Mouse (Mus musculus) mouse trophoblast stem cell (cell line): ENCODE data around the gene Olfr944.

Experiments
- in situ Hi-C, 2 experiments: fragments of 300-500 bp; cut with MseI, MboI; formaldehyde crosslinking; loops; 2 replicates in 1 of 2; 3 replicates in 1 of 2; pipeline ENCODE4 v1.15.1; 2025

The Olfr944 gene

DNA sequence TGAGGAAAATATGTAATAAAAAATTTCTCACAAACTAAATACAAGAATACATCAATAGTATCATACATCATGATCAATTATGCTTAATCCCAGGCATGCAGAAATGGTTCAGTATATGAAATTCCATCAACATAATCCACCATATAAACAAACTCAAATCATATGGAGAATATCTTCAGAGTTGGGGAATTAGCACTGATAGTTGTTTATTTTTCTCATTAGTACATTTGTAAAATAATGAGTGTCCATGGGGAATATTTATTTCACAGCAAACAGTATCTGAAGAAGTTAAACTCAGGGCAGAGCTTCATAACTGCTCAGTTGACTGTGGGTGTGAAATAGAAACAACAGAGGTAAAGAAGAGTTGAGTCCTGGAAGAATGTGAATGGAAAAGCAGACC, at the start of gene Olfr944:
TSS of gene Olfr944 (plus strand) at position 301 of the 400 bp plus-strand sequence.
- in situ Hi-C loops, result no loop called here

DNA sequence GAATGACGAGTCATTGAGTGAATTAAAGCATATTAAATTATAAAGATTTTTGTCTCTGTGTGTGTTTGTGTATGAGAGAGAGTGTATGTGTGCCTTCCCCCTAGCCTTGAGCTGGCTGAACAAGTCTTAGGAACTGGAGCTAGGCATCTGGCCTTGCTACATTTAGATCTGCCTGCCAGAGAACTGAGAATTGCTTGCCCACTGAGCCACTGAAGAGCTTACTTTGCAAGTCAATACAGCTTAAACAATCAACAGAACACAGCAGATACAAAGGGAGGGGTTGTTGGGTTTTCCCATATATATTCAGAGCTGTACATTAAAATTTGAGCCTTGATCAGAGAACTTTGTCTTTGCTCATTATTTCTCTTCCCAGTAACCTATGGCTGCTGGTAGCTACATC, 49.3 kb upstream of the Olfr944 start:
- in situ Hi-C loops, result no loop called here

DNA sequence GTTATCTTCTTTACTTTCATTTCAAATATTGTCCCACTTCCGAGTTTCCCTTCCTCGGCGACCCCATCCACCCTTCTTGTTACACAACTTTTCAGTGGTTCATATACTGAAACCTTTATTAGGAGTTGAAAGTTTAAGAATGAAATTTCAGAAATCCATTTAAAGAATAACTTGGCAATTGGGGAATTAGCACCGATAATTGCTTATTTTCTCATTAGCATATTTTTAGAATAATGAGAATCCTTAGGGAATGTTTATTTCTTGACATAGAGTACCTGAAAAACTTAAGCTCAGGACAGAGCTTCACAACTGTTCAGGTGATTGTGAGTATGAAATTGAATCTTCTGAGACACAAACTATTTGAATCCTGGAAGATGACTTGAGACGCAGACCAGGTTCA, 35.7 kb upstream of the Olfr944 start, which contains the start of gene Olfr943:
TSS of gene Olfr943 (plus strand) at position 301 of the 400 bp plus-strand sequence.
- in situ Hi-C loops, result no loop called here

DNA sequence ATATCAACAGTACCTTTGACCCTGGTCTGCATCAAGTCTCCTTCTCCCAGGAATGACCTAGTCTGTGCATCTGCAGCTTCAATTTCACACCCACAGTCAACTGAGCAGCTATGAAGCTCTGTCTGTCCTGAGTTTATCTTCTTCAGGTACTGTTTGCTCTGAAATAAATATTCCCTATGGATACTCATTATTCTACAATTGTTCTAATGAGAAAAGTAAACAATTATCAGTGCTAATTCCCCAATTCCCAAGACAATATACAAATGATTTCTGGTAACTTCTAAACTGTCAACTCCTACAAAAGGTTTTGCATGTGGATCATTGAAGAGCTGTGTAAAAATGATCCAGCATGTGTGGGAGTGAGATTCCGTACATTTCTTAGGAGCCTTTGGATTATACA, 48.2 kb downstream of the Olfr944 start, which contains the start of gene Olfr1537:
TSS of gene Olfr1537 (minus strand) at position 101 of the 400 bp plus-strand sequence.
- in situ Hi-C loops, result no loop called here
